Mouse (Mus musculus) erythroid progenitor cell, adult 5-6 weeks (primary cell): ENCODE measurements at regions not wholly inside any gene's neighbourhood (a gene's known extent, or its start where the extent isn't known, plus 50 kb on each side); places are given as distances from the start of the nearest gene placed in this dataset.
A peak's percentile ranks its signal among the peaks of the same experiment; 100 is the strongest.
"Not testable (repeated sequence)": the region's sequence is repeated elsewhere in the genome, so short reads cannot be mapped to it uniquely, and the experiment has no call there.

Experiments used
- ATAC-seq: replicated peaks from 2 replicates; pipeline ENCODE4 v1.8.0; 2016; ENCODE audit warnings: moderate number of reproducible peaks, mild to moderate bottlenecking, moderate TSS enrichment, inconsistent platforms; ENCODE audit not compliant: poor library complexity, low FRiP score, severe bottlenecking

GRCm38 (mm10) chr6:47679946-47680345, 84.8 kb upstream of the Ezh2 start:
- not testable (repeated sequence) for ATAC-seq

DNA sequence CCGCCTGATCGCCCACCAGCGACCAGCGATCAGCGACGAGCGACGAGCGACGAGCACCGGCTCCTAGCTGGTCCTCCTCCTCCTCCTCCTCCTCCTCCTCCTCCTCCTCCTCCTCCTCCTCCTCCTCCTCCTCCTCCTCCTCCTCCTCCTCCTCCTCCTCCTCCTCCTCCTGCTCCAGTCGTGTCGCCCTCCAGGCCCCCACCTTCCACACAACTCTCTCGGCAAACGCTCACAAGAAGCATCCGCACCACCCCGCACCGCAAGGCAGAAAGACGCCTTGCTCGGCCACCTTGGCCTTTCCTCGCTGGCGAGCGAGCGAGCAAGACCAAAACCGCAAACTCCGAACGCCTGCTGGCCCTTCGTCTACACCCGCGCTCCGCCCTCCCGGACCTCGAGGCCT, 77.6 kb upstream of the Ezh2 start:
- ATAC-seq: not testable (repeated sequence)

- not testable (repeated sequence) for ATAC-seq
Observed at GRCm38 (mm10) chr6:47652880-47653279, 57.7 kb upstream of the Ezh2 start.

DNA sequence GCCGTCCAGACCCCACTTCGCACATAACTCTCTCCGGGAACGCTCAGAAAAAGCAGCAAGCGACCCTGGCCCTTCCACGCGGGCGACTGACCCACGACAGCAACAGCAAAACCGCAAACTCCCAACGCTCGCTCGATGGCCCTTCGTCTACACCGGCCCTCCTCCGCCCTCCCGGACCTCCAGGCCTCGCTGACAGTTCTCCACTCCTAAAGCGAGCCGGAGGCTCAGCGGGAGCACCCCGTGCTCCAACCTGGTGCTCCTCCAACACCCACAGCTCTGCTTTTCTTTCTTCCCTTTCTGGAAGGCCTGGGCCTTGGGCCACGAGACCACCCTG, 56.2 kb upstream of the Ezh2 start:
- peak; percentile 38 for ATAC-seq

- ATAC-seq: peak; percentile 98
Observed at GRCm38 (mm10) chr6:47650463-47651384, 55.6 kb upstream of the Ezh2 start.

GRCm38 (mm10) chr6:47649961-47650360, 54.8 kb upstream of the Ezh2 start:
- ATAC-seq: no peak

GRCm38 (mm10) chr6:47649451-47649931, 54.4 kb upstream of the Ezh2 start:
- ATAC-seq: no peak

- no peak for ATAC-seq
Observed at GRCm38 (mm10) chr6:47648899-47649298, 53.8 kb upstream of the Ezh2 start.

DNA sequence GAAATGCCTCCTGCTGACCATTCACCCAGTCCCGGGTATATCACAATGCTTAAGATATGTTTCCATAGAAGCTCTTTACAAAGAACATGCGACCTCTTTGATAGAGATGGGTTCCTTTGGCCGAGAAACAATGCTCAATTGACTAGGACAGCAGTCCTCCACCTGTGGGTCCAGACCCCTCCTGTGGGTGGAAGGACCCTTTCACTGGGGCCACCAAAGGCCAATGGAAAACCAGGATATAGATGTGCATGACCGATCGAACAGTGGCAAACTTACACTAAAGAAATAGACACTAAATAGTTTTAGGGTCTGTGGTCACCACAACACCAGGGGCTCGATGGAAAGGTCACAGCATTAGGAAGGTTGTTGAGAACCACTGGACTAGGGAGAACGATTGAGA, 53.2 kb upstream of the Ezh2 start:
- no peak for ATAC-seq

DNA sequence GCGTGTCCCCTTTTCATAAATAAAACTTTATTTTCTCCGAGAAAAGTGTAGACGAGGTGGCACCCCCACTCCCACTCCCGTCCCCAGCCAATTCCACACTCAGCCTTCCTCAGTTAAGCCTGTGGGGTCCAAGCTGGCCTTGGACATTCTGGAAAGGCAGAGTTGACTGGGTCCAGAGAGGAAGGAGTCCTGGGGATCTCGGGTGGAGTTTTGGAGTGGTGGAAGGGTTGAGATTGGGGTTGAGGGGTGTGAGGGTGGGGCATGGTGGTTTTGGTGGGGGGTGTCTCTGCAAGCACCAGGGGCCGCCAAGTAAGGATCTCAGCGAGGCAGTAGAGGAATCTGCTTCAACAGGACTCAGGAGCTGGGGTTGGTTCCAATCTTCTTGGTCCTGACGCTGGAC, 52.7 kb upstream of the Ezh2 start:
- ATAC-seq: no peak

GRCm38 (mm10) chr6:47646731-47647567, 51.8 kb upstream of the Ezh2 start:
- no peak for ATAC-seq

- ATAC-seq: no peak
Observed at GRCm38 (mm10) chr6:47646022-47646421, 50.9 kb upstream of the Ezh2 start.
